Mouse (Mus musculus) midbrain, embryonic 11.5 days (tissue): ENCODE measurements around the gene Cplx1. TPM values are rescaled to one million over a fixed set of nuclear protein-coding genes. Genes with fewer than 3 reads are reported as not detected.

Experiments used
- ATAC-seq: fragments of 200-750 bp; cut with Nextera tagmentation; 2 replicates; pipeline ENCODE4 v1.8.0; 2017; ENCODE audit warnings: moderate TSS enrichment, moderate library complexity; ENCODE audit not compliant: low FRiP score
- DNase-seq: peaks from one replicate; pipeline ENCODE4 v3.0.0; 2015; ENCODE audit warnings: low spot score; ENCODE audit errors: missing footprints
- H3K27ac ChIP-seq: fragments of 300-500 bp; sonication (generic); 2 replicates; pipeline ENCODE4 v1.5.1; 2014; ENCODE audit warnings: low read depth, low read length
- H3K27me3 ChIP-seq: fragments of 300-500 bp; sonication (generic); 2 replicates; pipeline ENCODE4 v1.6.1; 2014; ENCODE audit warnings: mild to moderate bottlenecking, low read length, moderate library complexity, mixed read lengths; ENCODE audit not compliant: control insufficient read depth, insufficient read depth
- H3K36me3 ChIP-seq: fragments of 300-500 bp; sonication (generic); 2 replicates; pipeline ENCODE4 v1.6.1; 2014; ENCODE audit warnings: mild to moderate bottlenecking, low read length, moderate library complexity, mixed read lengths; ENCODE audit not compliant: control insufficient read depth, insufficient read depth
- H3K4me1 ChIP-seq: fragments of 300-500 bp; sonication (generic); 2 replicates; pipeline ENCODE4 v1.6.1; 2014; ENCODE audit warnings: low read length; ENCODE audit not compliant: control insufficient read depth, insufficient read depth
- H3K4me2 ChIP-seq: fragments of 300-500 bp; sonication (generic); 2 replicates; pipeline ENCODE4 v1.6.1; 2014; ENCODE audit warnings: mild to moderate bottlenecking, moderate library complexity
- H3K4me3 ChIP-seq: fragments of 300-500 bp; sonication (generic); 2 replicates; pipeline ENCODE4 v1.5.1; 2014; ENCODE audit warnings: low read depth, low read length
- H3K9ac ChIP-seq: fragments of 300-500 bp; sonication (generic); 2 replicates; pipeline ENCODE4 v1.6.1; 2014; ENCODE audit warnings: low read length
- H3K9me3 ChIP-seq: fragments of 300-500 bp; sonication (generic); 2 replicates; pipeline ENCODE4 v1.6.1; 2016; ENCODE audit warnings: low read length; ENCODE audit not compliant: control insufficient read depth
- WGBS: fragments of 180-500 bp; shearing (Covaris S2); extraction: QIAGEN DNeasy Blood & Tissue Kit; methylation state at CpG from one replicate; pipeline ENCODE4 v1.1.7; 2014; 5-methylcytosine and 5-hydroxymethylcytosine counted together
- polyA plus RNA-seq: library from polyadenylated mRNA; unstranded; fragments of >200 nt; fragmentation: Nextera tagmentation; extraction: Ambion mirVana; gene quantifications from 2 replicates; pipeline ENCODE4 v1.2.1, GENCODE M21; 2014

Cplx1 gene
- polyA plus RNA-seq, 1 experiment from 2014 or later: 8.7 TPM

GRCm38 (mm10) chr5:108485239-108485638 is 64.6 kb downstream of the Cplx1 start:
- Histone ChIP-seq H3K4me2 (no peak overlapping the region), H3K9ac (no peak overlapping the region), H3K4me1 (no peaks in the 10 kb centered on the region), H3K9me3 (no peaks in the 10 kb centered on the region), H3K27ac (no peak overlapping the region), H3K36me3 (peaks cover 15% of the 10 kb centered on the region), H3K27me3 (no peaks in the 10 kb centered on the region), H3K4me3 (no peak overlapping the region)
- peak; percentile 90 for DNase-seq
- ATAC-seq: no peak
- WGBS: 95% methylated on average over 2 of the region's 2 CpGs

- Histone ChIP-seq H3K4me1 (no peaks in the 10 kb centered on the region), H3K27ac (no peak overlapping the region), H3K9ac (no peak overlapping the region), H3K4me2 (no peak overlapping the region), H3K36me3 (peaks cover 6% of the 10 kb centered on the region; the same call in 1 of the 2 replicates), H3K4me3 (no peak overlapping the region), H3K27me3 (no peaks in the 10 kb centered on the region), H3K9me3 (no peaks in the 10 kb centered on the region)
- WGBS: 94% methylated on average over 6 of the region's 6 CpGs
- DNase-seq (peak; percentile 21), ATAC-seq (no peak)
These were observed 66.8 kb downstream of the Cplx1 start for GRCm38 (mm10) chr5:108483006-108483405.

GRCm38 (mm10) chr5:108475977-108476376 is 73.8 kb downstream of the Cplx1 start:
- no peak overlapping the region for H3K4me2 ChIP-seq
- ATAC-seq (no peak), DNase-seq (no peak)
- H3K9ac ChIP-seq: no peak overlapping the region
- H3K4me3 ChIP-seq: no peak overlapping the region
- no peaks in the 10 kb centered on the region for H3K9me3 ChIP-seq
- H3K27me3 ChIP-seq: no peaks in the 10 kb centered on the region
- no peak overlapping the region for H3K27ac ChIP-seq
- H3K36me3 ChIP-seq: peaks cover 32% of the 10 kb centered on the region
- WGBS: 87% methylated on average over 3 of the region's 3 CpGs
- no peaks in the 10 kb centered on the region for H3K4me1 ChIP-seq

GRCm38 (mm10) chr5:108473737-108474136 is 76.1 kb downstream of the Cplx1 start:
- Histone ChIP-seq H3K9me3 (no peaks in the 10 kb centered on the region), H3K36me3 (peaks cover 32% of the 10 kb centered on the region), H3K4me1 (no peaks in the 10 kb centered on the region), H3K27ac (no peak overlapping the region), H3K27me3 (no peaks in the 10 kb centered on the region), H3K4me3 (no peak overlapping the region), H3K4me2 (no peak overlapping the region), H3K9ac (no peak overlapping the region)
- ATAC-seq (no peak), DNase-seq (peak; percentile 53)
- 86% methylated on average over 4 of the region's 4 CpGs for WGBS

- ATAC-seq: no peak
- no peaks in the 10 kb centered on the region for H3K27me3 ChIP-seq
- DNase-seq: no peak
- peaks cover 8% of the 10 kb centered on the region for H3K36me3 ChIP-seq
- 83% methylated on average over 7 of the region's 7 CpGs for WGBS
- H3K9ac ChIP-seq: no peak overlapping the region
- no peak overlapping the region for H3K27ac ChIP-seq
- H3K4me3 ChIP-seq: no peak overlapping the region
- H3K4me1 ChIP-seq: no peaks in the 10 kb centered on the region
- no peaks in the 10 kb centered on the region for H3K9me3 ChIP-seq
- H3K4me2 ChIP-seq: no peak overlapping the region
These were observed 80.2 kb downstream of the Cplx1 start for GRCm38 (mm10) chr5:108469617-108470016.

Other genes starting within 250 kb of the Cplx1 start
- 2.8 and 3.7 TPM in 2 replicates for gene Pigg, start 237.4 kb downstream of the Cplx1 start, polyA plus RNA-seq
- 0.11 and 0.17 TPM in 2 replicates for gene Gm42517, start 182.1 kb downstream of the Cplx1 start, polyA plus RNA-seq
- gene Pde6b, start 161.6 kb downstream of the Cplx1 start, polyA plus RNA-seq: 0.18 and 0.29 TPM in 2 replicates
- gene Atp5k, start 115.6 kb downstream of the Cplx1 start, polyA plus RNA-seq: 392 and 433 TPM in 2 replicates
- 0.18 TPM in 1 of 2 replicates, not detected in the other for gene Mfsd7a, start 101.1 kb downstream of the Cplx1 start, polyA plus RNA-seq
- gene Pcgf3, start 88.8 kb downstream of the Cplx1 start, polyA plus RNA-seq: 29.2 and 34.0 TPM in 2 replicates
- 43.3 and 45.3 TPM in 2 replicates for gene Gak, start 79.7 kb upstream of the Cplx1 start, polyA plus RNA-seq
- gene Tmem175, start 79.7 kb upstream of the Cplx1 start, polyA plus RNA-seq: 20.9 and 22.1 TPM in 2 replicates
- 9.2 TPM in 2 replicates for gene Idua, start 110.3 kb upstream of the Cplx1 start, polyA plus RNA-seq
- 8.6 TPM in 2 replicates for gene Dgkq, start 119.6 kb upstream of the Cplx1 start, polyA plus RNA-seq
- 0.69 and 0.81 TPM in 2 replicates for gene Slc26a1, start 125.5 kb upstream of the Cplx1 start, polyA plus RNA-seq
- 11.9 and 15.0 TPM in 2 replicates for gene Fgfrl1, start 142.4 kb upstream of the Cplx1 start, polyA plus RNA-seq
- gene Rnf212, start 225.0 kb upstream of the Cplx1 start, polyA plus RNA-seq: 1.7 TPM in 1 of 2 replicates, not detected in the other
- gene Tmed11, start 245.3 kb upstream of the Cplx1 start, polyA plus RNA-seq: not detected in 2 replicates